Mouse (Mus musculus): ENCODE data around the gene Igf2.

The Igf2 gene

DNA sequence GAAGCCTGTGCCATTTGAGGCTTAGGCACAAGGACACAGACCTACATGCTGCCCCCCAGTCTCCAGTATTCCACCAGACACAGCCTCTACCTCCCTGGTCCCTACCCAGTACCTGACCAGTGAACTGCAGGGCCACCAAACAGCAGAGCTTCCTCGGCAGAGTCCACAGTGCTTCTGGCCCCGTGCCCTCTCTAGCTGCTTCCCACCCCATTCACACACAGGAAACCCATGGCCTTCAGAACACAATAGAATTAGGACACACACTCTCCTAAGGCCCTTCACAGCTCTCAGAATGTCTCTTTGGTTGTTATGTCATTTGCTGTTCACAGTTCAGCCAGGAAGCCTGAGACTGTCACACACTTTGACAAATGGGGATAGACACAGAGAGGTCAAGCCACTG lies at the start of gene Igf2:
TSS of gene Igf2 (minus strand) at position 158 of the 400 bp plus-strand sequence.
- no peak for DNase-seq (ENCODE audit: low spot score in 2 of 2)

DNA sequence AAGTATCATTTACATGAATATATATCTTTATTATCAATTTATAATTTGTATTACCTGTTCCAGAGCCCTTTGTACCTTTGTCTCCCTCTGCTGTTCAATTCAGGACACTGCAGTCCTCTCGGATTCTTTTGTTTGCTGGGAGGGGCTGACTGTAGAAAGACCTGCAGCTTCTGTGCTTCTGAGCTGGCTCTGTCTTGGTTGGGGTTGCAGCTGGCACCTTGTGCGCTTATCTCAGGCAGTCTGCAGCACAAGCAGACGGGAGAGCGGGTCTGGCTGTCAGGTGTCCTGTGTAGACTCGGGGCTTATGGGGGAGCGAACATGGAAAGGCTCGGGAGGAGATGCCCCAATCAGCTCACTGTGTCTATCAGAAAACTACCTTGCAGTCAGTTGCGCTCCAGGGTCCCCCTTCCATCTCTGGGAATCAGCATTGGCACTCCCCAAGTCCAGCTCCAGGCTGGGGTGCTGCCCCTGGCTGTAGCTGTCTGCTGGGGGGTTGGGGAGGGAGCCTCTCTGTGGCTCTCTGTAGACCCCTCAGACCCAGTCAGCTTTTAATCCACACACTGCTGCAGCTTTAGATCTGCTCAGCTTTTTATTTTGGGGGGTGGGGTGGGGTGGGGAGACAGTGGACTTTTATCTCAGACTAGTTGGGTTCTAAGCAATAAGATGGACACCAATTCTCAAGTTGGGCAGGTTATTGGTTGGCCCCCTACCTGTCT lies 48.3 kb upstream of the Igf2 start:
- peak in 1 of 2 experiments; percentile 41 for DNase-seq (ENCODE audit: low spot score in 2 of 2)

DNA sequence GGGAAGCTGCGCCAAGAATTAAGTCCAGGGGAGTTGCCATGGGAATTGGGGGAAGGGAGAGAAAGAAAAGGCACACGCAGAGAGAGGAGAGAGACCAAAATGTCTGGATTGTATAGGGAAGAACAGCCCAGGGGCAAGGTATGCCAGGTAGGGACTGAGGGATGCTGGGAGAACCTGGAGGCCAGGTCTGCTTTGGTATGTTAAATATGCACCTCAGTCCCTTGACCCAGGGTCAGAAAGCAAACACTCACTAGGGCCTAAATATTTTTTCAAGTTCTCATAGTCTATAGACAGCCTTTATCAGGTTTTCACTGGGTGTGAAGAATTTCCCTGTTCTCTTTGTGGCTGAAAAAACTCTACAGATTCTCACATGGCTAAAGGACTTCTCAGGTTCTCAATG lies 40.3 kb upstream of the Igf2 start:
- no peak for DNase-seq (ENCODE audit: low spot score in 2 of 2)

DNA sequence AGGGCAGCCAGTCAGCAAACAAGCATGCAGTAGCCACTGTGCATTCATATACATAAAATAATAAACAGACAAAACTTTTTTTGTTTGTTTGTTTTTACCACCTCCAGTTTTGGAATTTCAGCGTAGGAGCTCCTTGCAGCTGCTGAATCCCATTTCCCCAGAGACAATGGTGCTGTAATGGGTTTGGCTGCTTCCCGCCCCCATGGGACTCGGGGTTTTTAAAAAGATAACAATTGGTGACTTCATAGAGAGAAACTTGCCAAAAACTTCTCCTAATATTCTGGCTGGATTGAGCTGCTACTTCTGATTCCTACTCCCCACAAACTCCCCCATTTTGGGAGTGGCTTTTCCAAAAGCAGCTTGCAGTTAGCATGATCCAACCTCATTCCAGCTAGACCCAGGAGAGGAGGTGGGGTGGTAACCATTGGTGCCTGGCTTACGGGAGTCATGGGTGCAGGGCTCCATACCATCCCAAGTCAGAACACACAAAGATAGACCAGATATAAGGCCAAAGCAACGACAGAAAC lies 32.8 kb upstream of the Igf2 start:
- no peak for DNase-seq (ENCODE audit: low spot score in 2 of 2)

DNA sequence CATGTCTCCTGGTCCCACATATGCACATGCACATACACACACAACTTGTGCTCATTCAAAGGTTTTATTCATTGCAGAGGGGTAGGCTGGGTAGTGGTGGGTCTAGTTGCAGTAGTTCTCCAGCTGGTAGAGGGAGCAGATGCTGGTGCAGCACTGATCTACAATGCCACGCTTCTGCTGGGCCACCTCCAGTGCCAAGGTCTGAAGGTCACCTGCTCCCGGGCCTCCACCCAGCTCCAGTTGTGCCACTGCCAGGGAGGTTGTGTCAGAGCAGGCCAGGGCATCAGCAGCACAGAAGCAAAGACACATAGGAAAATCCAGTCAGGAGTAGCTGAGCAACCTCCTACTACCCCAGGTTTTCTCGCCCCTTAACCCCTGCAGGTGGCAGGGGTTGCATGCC lies 12.0 kb upstream of the Igf2 start:
- no peak for DNase-seq (ENCODE audit: low spot score in 2 of 2)

DNA sequence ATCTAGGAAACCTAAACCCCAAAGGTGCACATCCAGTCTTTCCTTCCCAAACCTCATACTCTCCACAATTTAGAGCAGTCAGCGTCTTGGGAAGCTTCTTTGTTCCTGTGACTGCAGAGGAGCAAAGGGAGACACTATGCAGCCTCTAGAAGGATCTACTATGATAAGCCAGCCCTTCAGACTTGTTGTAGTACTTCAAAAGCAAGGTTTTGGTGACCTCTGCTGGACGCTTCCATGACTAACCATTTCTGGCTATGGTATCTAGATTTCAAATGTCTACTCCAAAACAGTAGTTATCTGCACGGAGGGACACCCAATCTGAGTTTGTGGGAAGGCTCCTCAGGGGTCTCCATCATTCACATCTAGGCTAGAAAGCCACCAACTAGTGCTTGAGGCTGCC lies 9.0 kb upstream of the Igf2 start:
- DNase-seq (ENCODE audit: low spot score in 2 of 2), result peak in 1 of 2 experiments; percentile 57

DNA sequence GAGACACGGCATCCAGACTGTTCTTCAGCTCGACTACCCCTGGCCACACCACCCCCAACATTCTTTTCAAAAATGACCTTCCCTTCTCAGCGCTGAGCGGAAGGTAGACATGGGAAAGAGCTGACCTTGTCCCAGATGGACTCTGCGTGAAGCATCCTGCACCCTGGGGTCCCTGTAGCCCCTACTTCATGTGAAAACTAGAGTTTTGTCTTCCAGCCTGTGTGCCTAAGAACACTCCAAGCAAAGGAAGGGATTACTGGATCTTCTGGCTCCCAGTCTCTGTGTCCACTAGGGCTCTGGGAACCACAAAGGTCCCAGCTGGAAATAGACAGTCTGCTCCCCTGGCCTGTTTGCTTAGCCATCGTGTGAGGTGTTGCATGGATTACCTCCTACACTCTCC lies 8.5 kb upstream of the Igf2 start:
- DNase-seq (ENCODE audit: low spot score in 2 of 2), result no peak

DNA sequence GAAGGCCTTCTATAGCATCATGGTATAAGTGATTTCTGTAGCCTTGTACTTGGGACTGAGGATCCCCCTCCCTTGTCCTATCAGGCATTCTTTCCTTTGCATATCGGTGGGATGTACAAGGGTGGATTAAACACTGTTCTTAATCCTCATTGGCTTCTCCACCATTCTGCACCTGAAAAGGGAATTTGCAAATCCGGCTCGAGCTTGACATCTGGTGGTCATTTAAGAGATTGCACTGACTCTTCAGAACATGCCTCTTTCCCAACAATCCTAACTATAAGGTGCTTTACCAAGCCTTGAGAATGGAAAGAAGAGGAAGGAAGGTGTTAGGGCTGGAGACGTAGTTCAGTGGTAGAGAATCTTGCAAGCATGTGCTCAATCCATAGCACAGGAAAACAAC lies 5.5 kb upstream of the Igf2 start:
- no peak for DNase-seq (ENCODE audit: low spot score in 2 of 2)

DNA sequence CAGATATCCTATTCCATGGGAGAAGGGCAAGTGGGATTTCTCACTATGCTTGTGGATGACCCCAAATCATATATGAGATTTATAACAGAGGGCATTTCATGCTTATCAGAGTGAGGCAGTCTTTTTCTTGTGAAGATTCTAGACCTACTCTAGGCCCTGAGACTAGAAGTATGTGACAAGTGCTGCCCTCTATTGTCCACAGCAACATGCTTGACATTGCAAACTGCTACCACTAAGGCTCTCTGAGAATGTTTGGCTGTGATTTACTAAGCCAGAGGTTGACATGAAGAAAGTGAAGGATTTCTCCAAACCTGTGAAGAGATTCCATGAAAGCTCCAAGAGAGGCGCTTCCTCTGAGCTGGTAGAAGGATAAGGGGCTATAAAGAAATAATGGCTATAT lies 4.5 kb upstream of the Igf2 start:
- DNase-seq (ENCODE audit: low spot score in 2 of 2), result no peak

DNA sequence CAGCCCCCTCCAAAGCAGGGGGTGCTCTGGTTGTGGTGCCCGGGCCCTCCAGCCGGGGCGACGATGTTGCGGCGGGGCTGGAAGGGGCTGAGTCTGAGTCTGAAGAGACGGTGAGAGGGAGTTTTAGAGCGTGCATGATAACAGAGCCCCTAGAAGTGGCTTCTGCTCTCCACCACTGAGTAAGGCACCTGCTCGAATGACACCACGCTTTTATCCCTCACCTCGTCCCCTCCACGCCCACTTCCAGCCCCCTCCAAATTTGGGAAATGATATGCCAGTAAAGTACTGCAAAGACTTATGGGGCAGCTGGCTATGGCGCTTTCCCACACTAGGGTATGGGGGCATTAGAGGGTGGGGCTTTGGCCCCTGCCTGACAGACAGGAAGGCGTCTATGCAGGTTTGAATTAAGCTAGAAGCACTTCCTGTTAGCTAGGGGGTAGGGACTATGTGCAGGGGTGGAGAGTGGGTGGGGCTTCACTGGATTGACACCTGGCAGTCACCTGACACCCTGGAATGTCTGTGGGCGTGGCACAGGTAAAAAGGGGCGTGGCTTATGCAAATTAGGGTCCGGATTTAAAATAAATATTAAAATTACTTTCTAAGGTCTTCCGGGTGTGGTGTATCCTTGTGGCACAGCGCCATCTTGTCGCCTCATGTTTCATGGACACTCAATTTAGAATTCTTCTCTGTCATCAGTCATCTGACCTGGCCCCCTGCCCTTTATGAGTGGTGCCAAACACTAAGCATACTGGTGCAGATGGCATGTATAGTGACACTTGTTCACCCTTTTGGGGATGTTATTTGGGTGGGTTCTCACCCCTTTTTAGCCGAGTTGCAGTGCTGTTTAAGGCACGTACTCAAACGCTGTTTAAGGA lies 3.4 kb upstream of the Igf2 start, which contains the start of gene Gm49394:
TSS of gene Gm49394 (minus strand) at position 192 of the 875 bp plus-strand sequence.
- DNase-seq (ENCODE audit: low spot score in 2 of 2), result no peak

DNA sequence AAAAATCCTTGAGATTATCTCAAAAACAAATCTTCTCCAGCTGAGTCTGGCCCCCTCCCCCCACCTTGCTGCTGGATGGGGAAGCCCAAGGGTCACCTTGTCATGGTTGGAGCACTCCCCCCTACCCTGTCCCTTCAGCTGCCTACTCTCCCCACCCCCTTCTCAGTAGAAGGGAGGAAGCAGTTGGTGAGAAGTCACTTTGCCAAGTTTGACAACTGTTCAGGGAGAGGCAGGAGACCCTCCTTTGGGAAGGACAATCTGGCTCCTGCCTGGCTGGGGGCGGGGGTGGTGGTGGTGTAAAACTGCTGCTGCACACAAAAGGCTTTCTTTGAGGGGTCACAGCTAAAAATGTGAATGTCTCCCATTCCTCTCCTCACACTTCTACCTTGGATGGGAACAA lies 1.7 kb upstream of the Igf2 start:
- DNase-seq (ENCODE audit: low spot score in 2 of 2), result no peak

DNA sequence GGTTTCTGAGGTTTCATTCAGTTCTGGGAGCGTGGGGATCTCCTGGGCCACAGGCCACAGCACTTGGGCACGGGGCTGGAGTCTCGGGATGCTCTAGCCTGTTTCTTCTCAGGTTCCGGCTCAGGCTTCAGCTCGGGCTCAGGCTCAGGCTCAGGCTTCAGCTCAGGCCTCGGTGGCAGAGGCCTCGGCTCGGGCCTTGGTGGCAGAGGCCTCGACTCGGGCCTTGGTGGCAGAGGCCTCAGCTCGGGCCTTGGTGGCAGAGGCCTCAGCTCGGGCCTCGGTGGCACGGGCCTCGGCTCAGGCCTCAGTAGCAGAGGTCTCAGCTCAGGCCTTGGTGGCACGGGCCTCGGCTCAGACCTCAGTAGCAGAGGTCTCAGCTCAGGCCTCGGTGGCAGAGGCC lies 905 bp upstream of the Igf2 start:
- DNase-seq (ENCODE audit: low spot score in 2 of 2), result no peak

DNA sequence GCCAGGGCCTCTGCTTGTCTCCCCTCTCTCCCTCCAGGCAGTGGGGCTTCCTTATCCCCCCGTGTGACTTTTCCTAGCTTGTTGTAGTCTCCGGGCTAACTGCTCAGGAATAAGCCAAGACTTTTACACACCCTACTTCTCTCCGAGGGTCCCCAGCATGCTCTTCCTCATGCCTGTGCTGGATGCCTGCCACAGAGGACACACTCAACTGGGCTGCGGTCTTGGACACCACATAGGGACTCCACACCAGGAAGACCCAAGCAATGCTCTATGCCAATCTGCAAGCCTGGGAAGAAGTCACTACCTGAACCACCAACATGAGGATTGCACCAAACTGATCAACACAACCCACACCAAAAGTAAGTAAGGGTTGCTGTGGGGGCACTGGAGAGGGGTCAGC lies 507 bp downstream of the Igf2 start:
- no peak for DNase-seq (ENCODE audit: low spot score in 2 of 2)

DNA sequence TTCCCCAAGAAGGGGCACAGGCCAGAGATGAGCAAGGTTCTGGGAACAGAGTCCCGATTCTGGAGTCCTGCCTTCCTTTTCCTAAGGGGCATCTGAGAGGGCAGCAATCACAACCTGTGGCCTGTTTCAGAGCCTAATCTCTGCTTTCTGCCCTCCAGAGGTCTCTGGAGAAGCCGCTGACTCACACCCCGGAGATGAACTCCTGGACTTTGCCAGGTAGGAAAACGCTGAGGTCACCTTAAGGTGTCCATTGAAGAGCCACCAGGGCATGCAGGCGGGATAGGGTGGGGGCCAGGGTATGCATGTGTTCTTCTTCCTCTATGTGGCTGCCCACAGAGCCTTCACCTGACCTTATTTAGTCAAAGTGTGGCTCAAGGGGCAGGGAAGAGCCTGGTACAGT lies 1.3 kb downstream of the Igf2 start:
- DNase-seq (ENCODE audit: low spot score in 2 of 2), result no peak

DNA sequence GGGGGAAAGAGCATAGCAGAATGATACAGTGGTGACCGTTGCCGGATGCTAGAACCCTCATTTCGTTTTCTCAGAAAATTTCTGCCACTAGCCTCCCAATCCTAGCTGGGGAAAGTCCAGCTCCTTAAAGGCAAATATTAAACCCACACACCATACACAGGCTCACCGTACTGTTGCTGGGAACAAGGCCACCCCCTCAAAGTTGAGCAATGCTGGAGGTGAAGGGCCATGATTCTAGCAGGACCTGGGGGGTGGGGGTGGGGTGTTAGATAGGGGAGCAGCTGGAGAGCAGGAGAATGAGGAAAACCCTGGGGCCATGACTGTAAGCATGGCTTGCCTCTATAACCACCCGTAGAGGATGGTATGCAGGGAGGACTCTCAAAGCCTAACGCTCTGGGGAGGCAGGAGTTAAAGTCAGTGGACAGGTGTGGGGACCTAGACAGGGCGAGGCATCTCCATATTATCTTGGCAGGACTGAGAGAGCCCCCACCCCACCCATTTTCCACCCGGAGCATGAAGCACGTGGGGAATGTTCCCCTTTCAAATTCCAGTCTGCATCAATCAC lies 2.1 kb downstream of the Igf2 start:
- DNase-seq (ENCODE audit: low spot score in 2 of 2), result no peak

DNA sequence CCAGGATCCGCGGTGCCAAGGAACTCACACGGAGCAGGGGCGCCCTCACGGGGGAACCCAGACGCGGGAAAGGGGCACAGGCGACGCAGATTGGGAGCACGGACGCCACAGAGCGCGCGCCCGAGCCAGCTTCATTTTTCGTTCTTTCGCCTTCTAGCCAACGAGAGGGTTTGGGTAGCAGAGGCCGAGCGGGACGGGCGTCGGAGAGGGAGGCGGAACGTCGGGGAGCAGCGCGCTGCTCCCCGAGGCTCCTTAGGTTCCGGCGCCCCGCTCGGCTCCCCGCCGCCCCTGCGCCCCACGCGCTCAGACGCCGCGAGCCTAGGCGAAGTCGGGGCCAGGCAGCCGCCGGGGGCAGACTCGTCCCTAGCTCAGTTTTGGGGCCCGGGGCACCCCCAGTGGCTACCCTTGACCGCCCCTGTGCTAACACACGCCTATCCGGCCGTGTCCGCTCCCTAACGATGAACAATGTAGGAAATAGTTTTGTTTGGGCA lies 2.6 kb downstream of the Igf2 start:
- peak in 1 of 2 experiments; percentile 42 for DNase-seq (ENCODE audit: low spot score in 2 of 2)

DNA sequence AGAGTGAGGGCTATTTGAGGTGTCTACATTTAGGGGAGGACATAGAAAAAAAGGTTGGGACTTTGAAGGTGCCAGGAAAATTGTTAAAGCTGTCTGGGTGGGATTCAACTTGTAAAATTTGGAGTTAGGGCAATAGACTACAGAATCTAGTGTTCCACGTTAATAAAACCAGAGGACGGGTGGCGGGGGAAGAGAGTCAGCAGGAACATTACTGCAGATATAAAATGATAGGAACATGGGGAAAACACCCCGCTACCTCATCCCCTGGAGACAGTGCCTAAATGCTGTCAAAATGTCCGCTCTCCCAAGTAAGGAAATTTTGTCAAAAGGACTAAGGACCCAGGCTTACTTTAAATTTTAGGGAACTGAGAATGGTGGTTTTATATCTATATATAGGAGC lies 3.5 kb downstream of the Igf2 start:
- DNase-seq (ENCODE audit: low spot score in 2 of 2), result no peak

DNA sequence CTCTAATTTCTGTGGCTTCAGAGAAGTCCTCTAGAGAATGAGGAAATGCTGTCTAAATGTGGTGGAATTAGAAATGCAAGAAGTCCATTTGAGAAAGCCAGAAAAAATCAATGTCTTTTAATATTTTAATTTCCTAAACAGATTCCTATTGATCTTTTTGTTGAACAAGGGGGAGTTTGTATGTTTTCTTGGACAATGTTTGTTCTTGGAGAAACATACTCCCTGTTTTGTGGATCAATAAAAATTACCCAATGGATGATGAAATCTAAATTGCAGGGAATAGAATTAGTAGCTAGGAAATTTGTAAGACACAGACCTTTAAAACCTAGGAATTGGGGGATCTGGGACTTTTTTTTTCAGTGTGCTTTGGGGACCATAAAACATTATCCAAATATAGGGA lies 4.8 kb downstream of the Igf2 start:
- no peak for DNase-seq (ENCODE audit: low spot score in 2 of 2)

DNA sequence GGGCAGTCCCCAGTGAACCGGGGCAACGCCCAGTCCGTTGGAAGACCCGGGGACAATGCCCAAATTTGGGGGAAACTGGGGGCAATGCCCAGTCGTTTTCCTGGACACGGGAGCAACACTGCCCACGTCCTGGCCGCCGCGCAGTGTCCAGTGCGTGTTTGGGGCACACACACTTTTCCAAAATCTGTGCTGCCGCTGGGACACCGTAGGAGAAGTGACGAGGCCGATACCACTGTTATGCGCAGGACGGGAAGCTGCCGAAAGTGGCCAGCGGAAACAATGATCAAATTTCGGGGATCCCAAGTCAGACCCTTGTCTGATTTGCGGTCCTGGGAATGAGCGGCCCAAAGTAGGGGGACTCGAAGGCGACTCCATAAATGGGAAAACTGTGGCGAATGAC lies 5.6 kb downstream of the Igf2 start:
- DNase-seq (ENCODE audit: low spot score in 2 of 2), result no peak

DNA sequence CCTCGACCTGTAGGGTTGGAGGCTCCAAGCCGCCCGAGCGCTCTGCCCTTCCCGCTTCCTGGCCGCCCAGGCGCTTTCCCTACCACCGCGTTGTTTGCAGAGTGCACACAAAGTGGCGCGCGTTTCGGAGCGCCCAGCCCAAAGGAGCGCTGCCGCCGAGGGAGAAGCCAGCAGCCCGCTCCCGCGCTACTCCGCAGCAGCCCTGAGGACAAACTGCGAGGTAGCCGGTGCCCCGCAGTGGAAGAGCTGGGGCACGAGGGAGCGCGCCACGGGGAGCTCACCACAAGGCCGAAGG lies 6.0 kb downstream of the Igf2 start:
- DNase-seq (ENCODE audit: low spot score in 2 of 2), result no peak

DNA sequence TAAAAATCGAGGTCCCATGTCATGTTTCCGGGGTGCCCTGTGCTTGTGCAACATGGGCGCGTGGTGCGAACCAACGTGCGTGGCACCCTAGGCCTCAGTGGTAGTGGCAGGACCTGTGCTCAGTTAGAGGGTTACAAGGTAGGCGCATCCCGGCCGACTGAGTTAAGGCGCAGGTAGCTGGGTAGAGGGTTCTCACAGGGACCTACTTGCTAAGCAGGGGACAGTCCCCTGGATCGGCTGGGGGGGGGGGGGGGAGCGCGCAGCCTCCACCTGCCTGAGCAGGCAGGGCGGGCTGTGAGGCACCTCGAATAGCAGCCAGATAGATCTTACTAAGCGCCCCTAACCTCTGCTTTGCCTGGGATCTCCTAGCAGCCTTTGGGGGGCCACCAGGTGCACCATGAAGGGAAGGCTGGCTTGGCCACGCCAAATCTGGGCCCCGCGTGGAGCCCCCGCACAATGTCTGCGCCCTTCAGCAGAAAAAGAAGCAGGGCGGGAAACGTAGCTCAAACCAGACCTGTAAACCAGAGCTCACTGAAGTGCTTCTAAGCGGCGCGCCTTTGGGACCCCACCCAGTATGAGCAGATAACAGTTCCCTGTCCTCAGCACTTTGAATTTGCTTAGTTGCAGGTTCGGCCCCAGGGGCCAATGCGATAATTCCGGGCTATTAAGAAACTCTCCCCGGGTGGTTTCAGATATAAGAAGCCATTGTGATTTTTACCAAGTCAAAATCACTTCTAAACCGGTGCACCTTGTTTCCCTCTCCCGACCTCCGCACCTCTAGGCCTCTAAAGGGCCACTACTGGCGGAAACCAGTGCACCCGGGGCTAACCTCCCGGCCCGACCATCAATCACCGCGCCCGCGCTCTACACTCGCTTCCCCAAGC lies 6.6 kb downstream of the Igf2 start:
- no peak for DNase-seq (ENCODE audit: low spot score in 2 of 2)
